Mouse (Mus musculus): ENCODE measurements around the gene Hdhd5.

Gene Hdhd5

DNA sequence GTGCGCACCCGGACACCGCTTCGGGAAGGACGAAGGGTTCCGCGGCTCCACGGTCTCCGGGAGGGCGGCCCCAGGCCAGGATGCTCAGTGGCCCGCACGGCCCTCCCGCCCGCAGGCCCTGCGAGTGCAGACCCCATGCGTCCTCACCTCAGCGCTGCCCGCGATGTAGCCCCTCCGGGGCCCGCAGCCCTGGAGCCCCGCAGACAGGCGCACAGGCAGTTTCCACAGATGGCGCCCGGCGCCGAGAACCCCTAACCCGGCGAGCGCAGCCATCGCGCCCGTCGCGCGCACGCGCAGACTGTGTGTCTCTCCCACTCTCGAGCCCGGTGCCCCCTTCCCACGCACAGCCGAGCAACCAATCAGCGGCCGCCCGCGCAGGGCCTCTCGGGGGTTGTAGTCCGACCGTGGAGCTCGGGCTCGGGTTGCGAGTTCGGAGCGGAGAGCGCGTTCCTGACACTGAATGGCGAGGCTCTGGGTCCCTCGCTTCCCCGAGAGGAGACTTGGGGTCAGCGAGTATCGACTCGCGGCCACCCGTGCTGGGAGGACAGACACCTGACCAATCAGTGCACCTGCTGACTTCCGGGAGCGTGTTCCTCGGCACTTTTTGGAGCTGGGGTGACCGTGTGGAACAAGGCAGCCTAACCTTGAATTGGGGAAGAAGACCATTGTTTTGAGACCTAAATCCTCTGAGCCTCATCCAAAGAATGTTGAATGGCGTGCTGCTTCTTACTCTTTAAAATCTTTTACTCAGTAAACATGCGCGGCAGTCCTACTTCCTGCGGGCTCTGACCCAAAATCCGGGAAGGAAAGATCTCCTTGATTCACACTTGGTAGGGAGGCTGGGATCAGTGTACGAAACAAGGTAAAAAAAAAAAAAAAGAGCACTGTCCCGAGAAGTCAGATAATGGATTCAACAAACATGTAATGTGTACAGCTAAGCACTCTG, at the start of gene Hdhd5:
Gene Hdhd5, minus strand, starts transcription at position 300 of the 946 bp plus-strand sequence.
- DNase-seq (ENCODE audit: low spot score in 2 of 2), result peak; percentile 89

DNA sequence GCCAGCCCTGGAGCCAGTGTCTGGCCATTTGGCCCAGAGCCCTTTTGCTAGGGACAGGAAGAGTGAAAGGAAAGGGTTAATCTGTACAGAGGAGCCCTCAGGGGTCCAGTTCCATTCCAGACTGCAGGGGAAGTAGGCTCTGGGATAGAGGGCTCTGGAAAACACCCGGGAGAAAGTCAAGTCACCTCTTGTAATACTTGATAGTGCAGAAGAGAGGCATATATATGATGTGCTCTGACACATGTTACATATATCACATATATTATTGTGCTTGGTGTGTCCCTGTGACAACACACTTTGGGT, 49.5 kb upstream of the Hdhd5 start:
- no peak for DNase-seq (ENCODE audit: low spot score in 2 of 2)

DNA sequence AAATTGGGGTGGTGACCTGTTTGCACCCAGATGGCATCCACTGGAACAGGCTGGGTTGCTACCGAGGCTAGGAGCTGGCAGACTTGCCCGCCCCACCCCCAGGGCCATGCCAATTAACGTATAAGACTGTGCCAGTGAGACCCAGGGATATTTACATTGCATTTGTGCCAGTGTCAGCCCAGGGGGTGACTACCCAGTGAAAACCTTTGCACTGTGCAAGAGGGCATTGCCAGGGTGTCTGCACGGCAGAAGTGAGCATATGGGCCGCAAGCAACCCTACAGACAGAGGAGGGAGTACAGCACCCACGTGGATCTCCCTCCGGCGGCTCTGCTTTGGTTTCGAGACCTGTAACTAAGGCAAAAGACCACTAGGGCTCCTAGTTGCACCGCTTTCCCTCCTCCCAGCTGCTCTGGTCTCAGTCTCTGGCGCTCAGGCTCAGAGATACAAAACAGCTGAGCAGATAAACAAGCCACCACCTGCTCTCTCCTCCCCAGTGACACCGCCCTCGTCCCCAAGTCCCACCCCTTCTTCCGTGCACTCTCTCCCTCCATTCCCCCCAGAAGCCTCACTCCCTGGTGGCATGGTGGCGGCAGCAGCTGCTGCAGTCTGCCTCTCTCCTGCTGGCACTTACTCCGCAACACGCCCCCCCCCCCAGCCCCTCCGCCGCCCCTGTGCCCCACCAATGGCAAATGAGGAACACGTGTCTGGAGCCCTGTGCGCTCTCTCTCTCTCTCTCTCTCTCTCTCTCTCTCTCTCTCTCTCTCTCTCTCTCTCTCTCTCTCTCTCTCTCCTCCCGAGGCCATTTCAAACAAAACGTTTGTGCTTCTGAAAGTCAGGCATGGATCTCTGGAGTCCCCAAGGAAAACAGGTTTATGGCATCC, 49.0 kb upstream of the Hdhd5 start:
- peak; percentile 21 to 41 for DNase-seq (ENCODE audit: low spot score in 2 of 2)

DNA sequence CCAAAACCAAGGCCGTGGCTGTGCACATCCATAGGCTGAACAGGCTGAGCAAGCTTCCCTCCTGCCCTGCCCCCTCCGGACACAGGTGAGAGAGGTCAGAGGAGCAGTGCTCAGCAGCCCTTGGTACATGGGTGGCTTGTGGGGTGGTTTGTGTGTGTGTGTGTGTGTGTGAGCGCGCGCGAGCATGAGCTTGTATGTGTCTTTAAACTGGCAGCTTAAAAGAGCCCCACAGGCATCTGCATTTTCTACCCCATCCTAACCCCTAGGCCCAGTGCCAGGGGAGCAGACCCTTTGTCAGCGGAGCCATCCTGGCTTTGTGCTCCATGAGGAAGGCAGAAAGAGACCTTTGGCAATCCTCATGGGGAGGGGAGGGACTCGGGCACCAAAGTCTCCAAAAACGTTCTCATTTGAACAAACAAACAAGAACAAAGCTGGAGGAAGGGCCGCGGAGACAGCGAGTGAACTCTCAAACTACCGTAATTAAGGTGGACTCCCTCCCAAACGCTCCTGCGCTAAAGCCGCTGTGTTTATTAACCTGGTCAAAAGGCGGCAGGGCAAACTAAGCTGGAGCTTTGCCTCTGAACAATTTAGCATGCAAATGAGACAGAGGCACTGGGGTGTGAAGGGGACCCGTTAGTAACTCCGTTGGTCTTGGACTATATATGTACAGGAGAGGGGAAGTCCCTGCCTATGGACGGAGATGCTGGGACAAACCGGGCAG, 48.2 kb upstream of the Hdhd5 start:
- DNase-seq (ENCODE audit: low spot score in 2 of 2), result no peak

DNA sequence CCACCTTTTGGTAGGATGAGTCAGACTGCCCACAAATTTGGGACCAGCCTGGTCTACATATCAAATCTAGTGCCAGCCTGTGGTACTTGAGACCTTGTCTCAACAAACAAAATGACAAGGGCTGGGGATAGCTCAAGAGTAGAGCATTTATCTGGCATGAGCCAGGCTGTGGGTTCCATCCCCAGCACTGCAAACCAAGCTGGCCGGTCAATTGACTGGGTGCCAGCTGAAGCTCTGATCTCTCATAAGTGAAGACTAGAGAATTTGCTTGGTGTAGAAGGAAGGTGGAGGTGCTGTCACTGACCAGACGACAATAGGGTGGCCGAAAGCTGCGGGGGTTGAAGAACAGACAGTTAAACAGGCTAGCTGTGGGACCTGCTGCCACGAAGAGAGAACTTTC, 47.4 kb upstream of the Hdhd5 start:
- no peak for DNase-seq (ENCODE audit: low spot score in 2 of 2)

- DNase-seq (ENCODE audit: low spot score in 2 of 2), result no peak
These were observed 41.3 kb upstream of the Hdhd5 start for GRCm38 (mm10) chr6:120572372-120572771.

- DNase-seq (ENCODE audit: low spot score in 2 of 2), result no peak
These were observed 37.1 kb upstream of the Hdhd5 start for GRCm38 (mm10) chr6:120568257-120568656.

DNA sequence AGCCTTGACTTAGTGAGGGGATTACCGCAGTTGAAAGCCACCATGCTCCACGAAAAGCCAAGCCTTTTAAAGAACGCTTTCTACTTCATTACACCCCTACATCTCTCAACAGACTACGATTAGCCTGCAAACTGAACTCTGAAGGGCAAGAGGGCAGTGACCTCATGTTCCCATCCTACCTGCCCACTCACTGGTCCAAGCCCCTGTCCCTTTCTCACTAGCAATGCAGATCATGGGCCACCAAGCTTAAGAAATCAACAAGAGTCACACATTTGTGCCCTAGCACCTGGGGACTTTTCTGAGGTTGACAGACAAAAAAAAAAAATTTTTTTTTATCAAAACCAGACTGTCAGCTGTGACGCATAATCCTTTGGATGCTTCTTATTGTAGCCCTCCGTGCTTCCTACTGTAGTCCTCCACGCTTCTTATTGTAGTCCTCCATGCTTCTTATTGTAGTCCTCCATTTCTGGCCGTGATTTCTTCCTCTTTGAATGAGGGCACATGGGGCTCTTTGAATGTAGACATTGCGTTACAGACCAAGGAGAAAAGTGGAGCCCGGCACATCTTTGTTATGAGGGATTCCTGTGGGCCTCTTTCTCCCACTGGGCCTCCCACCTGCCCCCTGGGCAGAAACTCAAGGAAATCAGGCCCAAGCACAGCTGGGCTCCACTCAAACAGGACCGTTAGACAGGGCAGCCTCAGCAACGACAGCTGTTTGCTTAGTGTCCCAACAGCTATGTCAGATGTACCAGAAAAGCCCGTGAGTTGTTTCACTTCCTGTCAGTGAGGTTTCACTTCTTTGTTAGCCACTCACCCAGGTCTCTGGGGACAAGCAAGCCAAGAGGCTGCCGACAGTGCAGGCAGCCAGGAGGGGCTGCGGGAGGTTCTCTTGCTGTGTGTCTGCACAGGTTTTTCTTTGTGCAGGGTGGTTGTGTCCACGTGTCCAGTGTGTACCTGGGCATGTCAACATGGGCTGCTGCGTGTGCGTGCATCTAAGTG, 36.1 kb upstream of the Hdhd5 start:
- no peak for DNase-seq (ENCODE audit: low spot score in 2 of 2)

- DNase-seq (ENCODE audit: low spot score in 2 of 2), result no peak
These were observed 25.5 kb upstream of the Hdhd5 start for GRCm38 (mm10) chr6:120556641-120557040.

DNA sequence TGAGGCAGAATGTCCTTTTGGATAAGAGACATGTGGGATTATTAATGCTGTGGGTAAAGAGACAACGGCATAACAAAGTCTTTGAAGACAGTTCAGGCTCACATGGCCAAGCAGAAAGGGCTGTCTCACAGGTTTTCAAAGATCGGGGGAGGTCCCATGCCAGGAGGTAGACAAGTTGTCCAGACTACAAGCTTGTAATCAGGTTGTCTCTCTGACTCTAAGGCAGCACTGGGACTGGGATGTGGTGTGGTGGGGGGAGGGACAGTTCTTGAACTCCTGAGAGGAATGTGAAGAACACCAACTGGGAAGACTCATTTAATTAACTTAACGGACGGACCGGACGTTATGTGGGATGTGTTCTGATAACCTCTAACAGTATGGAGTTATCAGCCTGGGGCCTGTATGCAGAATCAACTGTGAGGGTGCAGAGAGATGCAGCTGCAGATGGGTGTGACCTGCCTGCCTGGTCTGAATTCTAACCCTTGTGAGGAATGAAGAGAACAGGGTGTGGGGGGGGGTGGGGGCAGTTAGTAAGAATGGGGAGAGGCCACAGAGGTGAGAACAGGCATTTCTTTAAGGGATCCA, 25.0 kb upstream of the Hdhd5 start:
- DNase-seq (ENCODE audit: low spot score in 2 of 2), result no peak

- no peak for DNase-seq (ENCODE audit: low spot score in 2 of 2)
These were observed 24.0 kb upstream of the Hdhd5 start for GRCm38 (mm10) chr6:120555152-120555551.

- no peak for DNase-seq (ENCODE audit: low spot score in 2 of 2)
These were observed 19.1 kb upstream of the Hdhd5 start for GRCm38 (mm10) chr6:120550173-120550572.

- DNase-seq (ENCODE audit: low spot score in 2 of 2), result no peak
These were observed 17.5 kb upstream of the Hdhd5 start for GRCm38 (mm10) chr6:120548581-120548980.

DNA sequence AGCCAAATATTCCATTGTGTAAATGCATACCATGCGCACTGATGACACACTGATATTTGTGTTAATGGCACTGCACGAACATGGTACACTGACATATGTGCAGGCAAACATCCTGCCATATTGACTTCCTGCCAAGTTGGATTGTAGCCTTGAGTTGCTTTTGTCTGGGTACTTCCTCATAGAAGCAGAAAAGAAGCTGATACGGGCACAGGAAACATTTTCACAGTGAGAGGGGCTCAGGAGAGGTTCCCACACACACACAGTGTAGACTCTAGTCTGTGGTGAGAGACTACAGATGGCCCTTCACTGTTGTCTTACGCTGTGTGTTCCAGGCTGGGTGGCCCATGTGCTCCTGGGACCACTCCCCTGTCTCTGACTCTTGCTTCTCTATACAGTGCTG, 15.9 kb upstream of the Hdhd5 start:
- DNase-seq (ENCODE audit: low spot score in 2 of 2), result no peak

DNA sequence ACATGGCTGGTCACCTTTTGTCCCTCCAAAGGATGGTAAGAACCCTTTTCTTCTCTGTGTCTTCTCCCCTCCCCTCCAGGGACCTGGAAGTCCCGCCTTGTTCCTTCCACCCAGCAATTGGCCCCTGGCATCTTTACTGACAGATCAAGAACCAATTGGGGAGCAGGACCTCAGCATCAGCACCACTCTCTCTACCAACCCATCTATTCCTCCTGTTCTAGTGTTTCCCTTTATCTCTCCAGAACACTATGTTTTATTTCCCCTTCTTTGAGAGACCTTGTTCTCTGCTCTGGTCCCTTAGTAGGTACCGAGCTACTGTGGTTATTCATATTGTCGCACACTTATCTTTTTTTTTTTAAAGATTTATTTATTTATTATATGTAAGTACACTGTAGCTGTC, 15.2 kb upstream of the Hdhd5 start:
- DNase-seq (ENCODE audit: low spot score in 2 of 2), result no peak

- no peak for DNase-seq (ENCODE audit: low spot score in 2 of 2)
These were observed 10.9 kb upstream of the Hdhd5 start for GRCm38 (mm10) chr6:120542061-120542460.

- DNase-seq (ENCODE audit: low spot score in 2 of 2), result no peak
These were observed 10.3 kb upstream of the Hdhd5 start for GRCm38 (mm10) chr6:120541386-120541785.

DNA sequence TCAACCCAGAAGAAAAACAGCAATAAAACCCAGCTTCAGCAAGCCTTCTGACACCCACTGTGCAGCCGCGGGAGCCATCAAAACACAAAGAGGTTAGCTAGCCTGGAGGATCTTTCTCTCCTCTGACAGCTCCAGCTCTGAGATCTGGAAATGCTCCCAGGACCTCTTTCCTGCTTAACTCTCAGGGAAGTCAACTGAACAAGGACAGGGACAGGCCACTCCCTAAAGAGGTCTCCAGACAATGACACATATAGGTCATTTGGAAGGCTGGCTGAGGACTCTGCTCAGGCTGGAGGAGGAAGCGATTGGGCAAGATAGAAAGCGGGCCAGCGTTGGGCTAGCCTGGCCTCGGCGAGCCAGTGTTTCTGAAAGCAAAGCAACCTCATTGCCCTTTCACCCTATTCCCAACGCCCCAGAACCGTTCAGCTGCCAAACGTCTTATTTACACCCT, 8.7 kb upstream of the Hdhd5 start:
- no peak for DNase-seq (ENCODE audit: low spot score in 2 of 2)

DNA sequence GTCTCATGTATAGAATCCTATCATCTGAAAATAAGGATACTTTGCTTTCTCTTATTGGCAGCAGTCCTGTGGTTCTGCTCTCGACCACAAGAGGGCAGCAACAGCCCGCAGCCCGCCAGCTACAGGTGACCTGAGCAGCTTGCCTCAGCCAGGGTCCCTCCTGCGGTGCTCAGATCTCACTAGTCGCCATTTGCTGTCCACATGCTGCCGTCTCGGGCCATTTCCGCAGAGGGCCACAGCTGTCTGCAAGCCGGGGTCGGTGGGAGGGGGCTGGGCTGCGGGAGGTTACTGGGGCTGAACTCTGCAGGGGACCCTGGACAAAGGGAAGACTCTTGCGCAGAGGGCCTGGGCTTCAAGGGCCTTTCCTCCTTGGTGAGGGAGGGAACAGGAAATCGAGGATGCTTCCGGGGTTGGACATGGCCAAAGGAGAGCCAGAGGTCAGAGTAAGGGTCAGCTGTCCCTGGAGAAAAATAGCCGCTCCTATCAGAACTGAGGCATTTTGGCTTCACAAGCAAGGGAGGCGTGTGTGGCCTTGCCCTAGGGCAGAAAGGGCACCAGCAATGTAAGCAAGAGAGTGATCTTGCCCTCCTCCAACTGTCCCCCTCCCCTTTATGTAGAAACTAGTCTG, 8.1 kb upstream of the Hdhd5 start:
- peak; percentile 25 to 42 for DNase-seq (ENCODE audit: low spot score in 2 of 2)

DNA sequence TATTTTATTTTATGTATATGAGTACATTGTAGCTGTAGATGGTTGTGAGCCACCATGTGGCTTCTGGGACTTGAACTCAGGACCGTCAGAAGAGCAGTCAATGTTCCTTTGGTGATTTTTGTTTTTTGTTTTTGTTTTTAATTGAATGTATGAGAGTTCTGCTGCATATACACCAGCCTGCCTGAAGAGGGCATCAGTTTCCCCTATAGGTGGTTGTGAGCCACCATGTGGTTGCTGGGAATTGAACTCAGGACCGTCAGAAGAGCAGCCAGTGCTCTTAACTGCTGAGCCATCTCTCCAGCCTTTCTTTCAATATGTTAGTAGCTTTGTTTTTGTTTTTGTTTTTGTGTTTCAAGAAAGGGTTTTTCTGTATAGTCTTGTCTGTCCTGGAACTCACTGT, 5.2 kb upstream of the Hdhd5 start:
- no peak for DNase-seq (ENCODE audit: low spot score in 2 of 2)
